Mouse (Mus musculus) myocyte (in vitro differentiated cells): Measurements from ENCODE around the gene Slx4ip. TPM values are rescaled to one million over a fixed set of nuclear protein-coding genes. Genes with fewer than 3 reads are reported as not detected.

Experiments used
- H3K27me3 ChIP-seq: one replicate; pipeline ENCODE4 v1.6.1; 2011; ENCODE audit not compliant: control insufficient read depth, insufficient read depth, insufficient read length
- H3K36me3 ChIP-seq: one replicate; pipeline ENCODE4 v1.6.1; 2011; ENCODE audit not compliant: control insufficient read depth, insufficient read depth
- H3K4me2 ChIP-seq: one replicate; pipeline ENCODE4 v1.6.1; 2011; ENCODE audit warnings: low read depth, control low read depth
- H3K4me3 ChIP-seq: one replicate; pipeline ENCODE4 v1.5.1; 2011; ENCODE audit warnings: mild to moderate bottlenecking, control low read depth, moderate library complexity
- H3K79me2 ChIP-seq: one replicate; pipeline ENCODE4 v1.6.1; 2011; ENCODE audit not compliant: control insufficient read depth, insufficient read depth
- H3ac ChIP-seq: one replicate; pipeline ENCODE4 v1.6.1; 2011; ENCODE audit not compliant: control insufficient read depth, insufficient read length
- CEBPB ChIP-seq: IDR thresholded peaks from 2 replicates; pipeline ENCODE4 v1.6.1; 2011; ENCODE audit warnings: mild to moderate bottlenecking, moderate library complexity; ENCODE audit not compliant: poor library complexity, insufficient read depth, severe bottlenecking
- E2F4 ChIP-seq: IDR thresholded peaks from one replicate; pipeline ENCODE4 v1.6.1; 2011; ENCODE audit warnings: mild to moderate bottlenecking, control low read depth, moderate library complexity; ENCODE audit not compliant: insufficient read depth
- MAX ChIP-seq: IDR thresholded peaks from one replicate; pipeline ENCODE4 v1.6.1; 2011; ENCODE audit warnings: low read depth, mild to moderate bottlenecking, control low read depth
- MYOD1 ChIP-seq, 3 experiments: IDR thresholded peaks; one replicate each; pipeline ENCODE4 v1.6.1; 2011; ENCODE audit warnings: control low read depth in 2 of 3, low read depth in 2 of 3, mild to moderate bottlenecking in 2 of 3, moderate library complexity in 1 of 3; ENCODE audit not compliant: insufficient read length in 2 of 3, control insufficient read depth in 1 of 3
- MYOG ChIP-seq, 3 experiments: IDR thresholded peaks; one replicate each; pipeline ENCODE4 v1.6.1; 2011; ENCODE audit warnings: control low read depth in 2 of 3, low read depth in 2 of 3, mild to moderate bottlenecking in 2 of 3; ENCODE audit not compliant: insufficient read length in 2 of 3, control insufficient read depth in 1 of 3, insufficient read depth in 1 of 3
- POLR2A ChIP-seq: IDR thresholded peaks from one replicate; pipeline ENCODE4 v1.6.1; 2011; ENCODE audit warnings: low read depth, mild to moderate bottlenecking, control low read depth, moderate library complexity; ENCODE audit not compliant: insufficient read length
- POLR2AphosphoS2 ChIP-seq: IDR thresholded peaks from one replicate; pipeline ENCODE4 v1.6.1; 2011; ENCODE audit warnings: low read depth, control low read depth; ENCODE audit not compliant: insufficient read length
- REST ChIP-seq: IDR thresholded peaks from one replicate; pipeline ENCODE4 v1.6.1; 2011; ENCODE audit warnings: mild to moderate bottlenecking, control low read depth, moderate library complexity; ENCODE audit not compliant: insufficient read depth, insufficient read length
- SRF ChIP-seq: IDR thresholded peaks from one replicate; pipeline ENCODE4 v1.6.1; 2011; ENCODE audit warnings: low read depth; ENCODE audit not compliant: control insufficient read depth, insufficient read length
- TCF12 ChIP-seq: IDR thresholded peaks from one replicate; pipeline ENCODE4 v1.6.1; 2011; ENCODE audit warnings: mild to moderate bottlenecking, control low read depth; ENCODE audit not compliant: poor library complexity, insufficient read depth, severe bottlenecking
- TCF3 ChIP-seq: IDR thresholded peaks from one replicate; pipeline ENCODE4 v1.6.1; 2011; ENCODE audit warnings: low read depth, control low read depth; ENCODE audit not compliant: insufficient read length
- USF1 ChIP-seq: IDR thresholded peaks from one replicate; pipeline ENCODE4 v1.6.1; 2011; ENCODE audit warnings: low read depth, mild to moderate bottlenecking, control low read depth, moderate library complexity
- polyA plus RNA-seq: library from polyadenylated mRNA; unstranded; fragments of >200 nt; fragmentation: generic; extraction: Trizol; gene quantifications from one replicate; pipeline ENCODE4 v1.2.1, GENCODE M21; 2012; ENCODE audit warnings: missing spikeins

The Slx4ip gene
- polyA plus RNA-seq, 1 experiment, result 1.2 TPM

- Histone ChIP-seq H3K4me2 (no peak overlapping the region), H3K27me3 (no peaks in the 10 kb centered on the region), H3K36me3 (no peaks in the 10 kb centered on the region), H3K79me2 (no peaks in the 10 kb centered on the region), H3ac (no peak overlapping the region), H3K4me3 (no peak overlapping the region)
- TF ChIP-seq MAX (no peak), SRF (no peak), TCF3 (no peak), POLR2A (no peak), E2F4 (no peak), USF1 (no peak), MYOD1 (IDR thresholded peaks at IDR 0.05; ENCODE audit: control insufficient read depth in 1 of 3, insufficient read length in 2 of 3, low read depth in 2 of 3) (no peak), POLR2AphosphoS2 (no peak), MYOG (IDR thresholded peaks at IDR 0.05; ENCODE audit: control insufficient read depth in 1 of 3, insufficient read depth in 1 of 3, insufficient read length in 2 of 3, low read depth in 2 of 3) (no peak), CEBPB (no peak), REST (no peak), TCF12 (no peak)
Measured at GRCm38 (mm10) chr2:136946297-136946696, 55.3 kb downstream of the Slx4ip start.

GRCm38 (mm10) chr2:136947500-136947899, 56.5 kb downstream of the Slx4ip start:
- no peak for TF ChIP-seq TCF3
- TF ChIP-seq SRF, result no peak
- TF ChIP-seq MYOG (IDR thresholded peaks at IDR 0.05; ENCODE audit: control insufficient read depth in 1 of 3, insufficient read depth in 1 of 3, insufficient read length in 2 of 3, low read depth in 2 of 3), result no peak
- no peak for TF ChIP-seq MYOD1 (IDR thresholded peaks at IDR 0.05; ENCODE audit: control insufficient read depth in 1 of 3, insufficient read length in 2 of 3, low read depth in 2 of 3)
- no peak overlapping the region for H3ac ChIP-seq
- no peaks in the 10 kb centered on the region for H3K36me3 ChIP-seq
- no peak overlapping the region for H3K4me3 ChIP-seq
- no peak overlapping the region for H3K4me2 ChIP-seq
- no peaks in the 10 kb centered on the region for H3K27me3 ChIP-seq
- H3K79me2 ChIP-seq, result no peaks in the 10 kb centered on the region

GRCm38 (mm10) chr2:136947937-136948336, 56.9 kb downstream of the Slx4ip start:
- Histone ChIP-seq H3K4me3 (no peak overlapping the region), H3ac (no peak overlapping the region), H3K4me2 (no peak overlapping the region), H3K79me2 (no peaks in the 10 kb centered on the region), H3K27me3 (no peaks in the 10 kb centered on the region), H3K36me3 (no peaks in the 10 kb centered on the region)
- TF ChIP-seq USF1 (no peak), MAX (no peak)

GRCm38 (mm10) chr2:136952238-136952637, 61.2 kb downstream of the Slx4ip start:
- Histone ChIP-seq H3K36me3 (no peaks in the 10 kb centered on the region), H3ac (no peak overlapping the region), H3K79me2 (no peaks in the 10 kb centered on the region), H3K27me3 (no peaks in the 10 kb centered on the region), H3K4me2 (no peak overlapping the region), H3K4me3 (no peak overlapping the region)
- TF ChIP-seq REST (no peak), CEBPB (no peak), POLR2AphosphoS2 (no peak), USF1 (no peak), POLR2A (no peak)

GRCm38 (mm10) chr2:136955726-136956571, 64.9 kb downstream of the Slx4ip start:
- no peaks in the 10 kb centered on the region for H3K27me3 ChIP-seq
- no peak overlapping the region for H3K4me2 ChIP-seq
- H3K4me3 ChIP-seq, result no peak overlapping the region
- H3K79me2 ChIP-seq, result no peaks in the 10 kb centered on the region
- TF ChIP-seq MYOD1 (IDR thresholded peaks at IDR 0.05; ENCODE audit: control insufficient read depth in 1 of 3, insufficient read length in 2 of 3, low read depth in 2 of 3) (no peak), TCF3 (no peak), TCF12 (no peak), POLR2AphosphoS2 (no peak), MAX (no peak), E2F4 (no peak), SRF (no peak), REST (no peak), POLR2A (no peak), MYOG (IDR thresholded peaks at IDR 0.05; ENCODE audit: control insufficient read depth in 1 of 3, insufficient read depth in 1 of 3, insufficient read length in 2 of 3, low read depth in 2 of 3) (no peak), CEBPB (no peak), USF1 (no peak)
- H3ac ChIP-seq, result no peak overlapping the region
- no peaks in the 10 kb centered on the region for H3K36me3 ChIP-seq
